Mouse (Mus musculus): ENCODE data around the gene Il15ra.
A peak's percentile ranks its signal among the peaks of the same experiment; 100 is the strongest.

Gene Il15ra

GRCm38 (mm10) chr2:11778087-11778823 lies 73.2 kb downstream of the Il15ra start:
- peak; percentile 85 for DNase-seq (ENCODE audit: low spot score)
